Mouse (Mus musculus) embryo, embryonic 10 days (tissue): ENCODE results near the gene Mief1.

Source experiments
- DNase-seq: peaks from one replicate; pipeline ENCODE4 v3.0.0-alpha.2; 2015; ENCODE audit warnings: low spot score

Mief1 gene

GRCm38 (mm10) chr15:80228071-80228800 is 5.6 kb upstream of the Mief1 start:
- no peak for DNase-seq

DNA sequence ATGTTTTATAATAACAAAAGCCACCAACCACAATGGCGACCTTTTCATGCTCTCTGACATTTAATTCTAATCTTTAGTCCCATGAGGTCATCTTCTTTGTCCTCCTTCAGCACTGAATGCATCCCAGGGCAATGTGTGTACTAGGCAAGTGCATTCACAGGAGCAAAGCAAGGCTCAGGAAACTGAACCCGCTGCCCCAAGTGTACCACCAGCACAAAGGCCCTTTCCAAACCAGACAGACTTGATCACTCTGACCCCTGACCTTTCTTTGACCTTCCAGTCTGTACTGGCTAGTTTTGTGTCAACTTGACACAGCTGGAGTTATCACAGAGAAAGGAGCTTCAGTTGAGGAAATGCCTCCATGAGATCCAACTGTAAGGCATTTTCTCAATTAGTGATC is 1.5 kb upstream of the Mief1 start:
- DNase-seq, result peak; percentile 83

DNA sequence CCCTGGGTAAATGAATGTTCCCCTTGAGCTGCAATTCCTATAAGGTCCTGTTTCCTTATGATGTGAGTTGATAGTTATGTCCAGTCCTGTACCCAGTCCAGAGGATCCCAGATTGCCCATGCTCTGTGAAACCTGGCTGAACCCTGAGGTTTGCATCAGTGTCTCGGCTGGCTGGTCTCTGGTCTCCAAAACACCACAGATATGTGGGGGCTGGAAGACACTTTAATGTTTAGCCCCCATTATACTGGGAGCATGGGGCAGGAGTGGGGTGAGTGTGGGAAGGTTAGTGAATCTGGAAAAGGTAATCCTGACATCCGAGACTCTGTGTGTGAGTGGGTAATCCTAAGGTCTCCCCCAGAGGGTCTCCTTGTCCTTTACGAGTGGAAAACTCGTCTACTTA is 765 bp upstream of the Mief1 start:
- DNase-seq, result no peak

- no peak for DNase-seq
Observed at GRCm38 (mm10) chr15:80235535-80235934, 1.7 kb downstream of the Mief1 start, which contains the start of gene AC140267.1. AC140267.1 (plus strand) TSS chr15:80235835.

GRCm38 (mm10) chr15:80248135-80248534 is 14.3 kb downstream of the Mief1 start:
- DNase-seq, result no peak

DNA sequence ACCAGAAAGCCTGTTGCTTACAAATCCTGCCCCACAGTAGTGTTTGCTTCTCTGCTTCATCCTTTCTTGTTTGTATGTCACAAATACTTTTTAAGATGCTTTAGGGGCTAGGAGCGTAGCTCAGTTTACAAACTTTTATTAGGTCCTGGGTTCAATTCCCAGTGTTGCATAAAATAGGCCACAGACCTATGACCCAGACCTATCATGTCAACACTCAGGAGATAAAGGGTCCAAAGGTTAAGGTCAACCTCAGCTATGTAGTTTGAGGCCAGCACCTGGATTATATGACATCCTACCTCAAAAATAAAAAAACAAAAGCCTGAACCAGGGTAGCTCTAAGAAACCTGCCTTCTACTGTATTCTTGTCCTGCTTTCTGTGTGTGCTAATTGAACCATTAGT is 14.8 kb downstream of the Mief1 start:
- DNase-seq, result no peak

GRCm38 (mm10) chr15:80249672-80250071 is 15.9 kb downstream of the Mief1 start:
- DNase-seq, result no peak

DNA sequence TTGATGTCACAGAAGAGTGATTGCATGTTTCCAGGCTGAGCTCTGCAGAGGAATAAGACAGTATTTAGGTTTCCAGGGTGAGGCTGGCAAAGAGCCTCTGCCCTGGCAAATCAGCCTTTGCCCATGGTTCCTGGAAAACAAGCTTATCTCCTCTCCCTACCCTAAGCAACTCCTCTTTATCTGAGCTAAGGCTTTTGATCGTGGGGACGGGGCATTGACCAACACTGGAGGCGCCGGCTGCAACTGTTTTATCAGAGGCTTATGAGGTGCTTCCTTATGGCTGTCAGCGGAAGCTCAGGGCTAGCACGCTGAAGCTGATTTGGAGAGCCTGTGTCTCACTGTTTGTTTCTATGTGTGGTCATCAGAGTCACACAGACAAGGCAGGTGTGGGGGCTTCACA is 16.8 kb downstream of the Mief1 start:
- DNase-seq, result no peak

GRCm38 (mm10) chr15:80253530-80253929 is 19.7 kb downstream of the Mief1 start:
- DNase-seq, result peak; percentile 49

- DNase-seq, result no peak
Observed at GRCm38 (mm10) chr15:80254207-80254606, 20.4 kb downstream of the Mief1 start.

DNA sequence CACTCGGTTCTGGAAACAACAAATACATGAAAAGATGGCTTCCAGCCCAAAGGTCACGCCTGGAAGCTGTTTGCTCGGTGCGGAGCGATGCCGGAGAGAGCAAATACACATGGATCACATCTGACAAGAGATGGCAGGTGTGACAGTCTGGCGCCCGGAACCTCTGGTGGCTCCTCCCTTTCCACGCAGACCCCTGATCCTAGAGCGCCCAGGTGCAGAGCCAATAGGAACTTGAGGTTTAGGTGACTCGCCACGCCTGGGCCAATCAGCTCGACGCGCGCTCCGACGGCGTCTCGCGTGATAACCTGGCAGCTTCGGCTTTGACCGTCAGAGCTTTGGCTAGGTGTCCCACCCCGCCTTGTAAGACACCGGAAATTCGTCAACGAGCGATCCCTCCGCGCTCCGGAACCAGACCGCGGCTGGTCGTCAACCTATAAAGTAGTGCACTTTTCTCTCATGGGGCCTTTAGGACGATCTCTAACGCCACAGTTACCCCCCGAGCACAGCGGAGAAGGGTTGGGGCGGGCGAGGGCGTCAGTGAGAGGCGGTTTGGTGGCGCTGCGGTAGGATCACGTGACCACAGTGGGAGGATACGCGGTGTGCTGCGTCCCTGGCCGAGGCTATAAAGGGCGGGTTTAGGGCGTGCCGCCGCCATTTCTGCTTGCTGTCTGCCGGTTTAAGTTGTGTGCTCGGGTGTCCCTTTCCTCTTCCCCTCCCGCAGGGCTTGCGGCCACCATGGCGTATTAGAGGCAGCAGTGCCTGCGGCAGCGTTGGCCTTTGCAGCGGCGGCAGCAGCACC is 21.2 kb downstream of the Mief1 start, which contains the start of gene Atf4:
TSS of gene Atf4 (plus strand) at position 338 of the 799 bp plus-strand sequence.
- DNase-seq, result peak; percentile 100

DNA sequence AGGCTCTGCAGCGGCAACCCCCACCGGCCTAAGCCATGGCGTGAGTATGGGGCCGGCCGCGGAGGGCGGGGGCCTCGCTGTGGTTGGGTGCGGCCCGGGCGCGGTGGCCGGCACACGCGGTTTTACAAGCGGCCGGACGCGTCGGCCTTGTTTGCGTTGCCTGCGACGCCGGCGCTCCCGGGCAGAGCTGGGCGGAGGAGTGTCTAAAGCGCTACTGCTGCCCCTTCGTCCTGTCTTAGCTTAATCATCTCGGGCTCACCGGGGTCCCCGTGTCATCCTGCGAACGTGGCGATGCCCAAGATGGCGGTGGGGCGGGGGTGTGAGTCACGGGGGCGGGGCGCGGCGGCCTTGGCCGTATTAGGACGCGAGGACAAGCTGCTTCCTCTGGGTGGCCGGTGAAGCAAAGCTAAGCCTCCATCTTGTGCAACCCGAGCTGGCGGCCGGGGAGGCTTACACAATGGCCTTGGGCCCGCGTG is 21.9 kb downstream of the Mief1 start:
- peak; percentile 84 for DNase-seq

DNA sequence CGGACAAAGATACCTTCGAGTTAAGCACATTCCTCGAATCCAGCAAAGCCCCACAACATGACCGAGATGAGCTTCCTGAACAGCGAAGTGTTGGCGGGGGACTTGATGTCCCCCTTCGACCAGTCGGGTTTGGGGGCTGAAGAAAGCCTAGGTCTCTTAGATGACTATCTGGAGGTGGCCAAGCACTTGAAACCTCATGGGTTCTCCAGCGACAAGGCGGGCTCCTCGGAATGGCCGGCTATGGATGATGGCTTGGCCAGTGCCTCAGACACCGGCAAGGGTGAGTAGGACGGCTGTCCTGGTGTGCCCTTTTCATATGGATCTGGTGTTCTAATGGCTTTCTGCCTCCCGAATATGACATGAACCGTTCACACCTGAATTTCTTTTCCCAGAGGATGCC is 22.4 kb downstream of the Mief1 start:
- DNase-seq, result no peak

- DNase-seq, result no peak
Observed at GRCm38 (mm10) chr15:80256656-80257601, 23.1 kb downstream of the Mief1 start.

DNA sequence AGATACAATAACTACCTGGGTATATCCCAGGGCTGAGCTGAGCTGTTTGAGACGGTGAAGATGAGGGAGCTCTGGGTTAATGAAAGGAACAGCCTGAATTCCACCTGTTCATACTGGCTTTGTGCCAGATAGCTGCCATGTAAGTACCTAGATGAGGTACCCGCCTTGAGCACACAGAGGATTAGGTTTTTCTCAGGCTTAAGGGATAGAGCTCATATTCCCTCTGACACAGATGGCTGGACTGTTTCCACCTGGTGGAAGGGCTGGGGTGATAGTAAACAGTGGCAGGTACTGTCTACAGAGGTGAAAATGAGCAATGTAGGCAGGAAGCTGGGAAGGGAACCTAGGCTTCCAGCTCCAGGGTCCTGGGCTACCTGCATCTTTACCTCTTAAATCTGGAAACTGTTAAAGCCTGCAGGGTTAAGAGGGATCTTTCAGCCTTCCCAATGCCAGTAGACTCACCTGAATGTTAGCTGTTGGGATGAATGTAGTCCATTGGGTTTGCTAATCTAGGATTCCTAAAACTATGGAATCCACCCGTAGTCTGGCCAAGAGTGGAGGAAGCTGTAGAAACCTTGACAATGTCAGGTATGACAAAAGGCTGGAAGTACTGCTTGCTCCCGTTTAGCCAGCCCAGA is 23.9 kb downstream of the Mief1 start:
- DNase-seq, result no peak

- DNase-seq, result peak; percentile 34
Observed at GRCm38 (mm10) chr15:80258240-80259170, 24.7 kb downstream of the Mief1 start.

- no peak for DNase-seq
Observed at GRCm38 (mm10) chr15:80259406-80260045, 25.7 kb downstream of the Mief1 start.

DNA sequence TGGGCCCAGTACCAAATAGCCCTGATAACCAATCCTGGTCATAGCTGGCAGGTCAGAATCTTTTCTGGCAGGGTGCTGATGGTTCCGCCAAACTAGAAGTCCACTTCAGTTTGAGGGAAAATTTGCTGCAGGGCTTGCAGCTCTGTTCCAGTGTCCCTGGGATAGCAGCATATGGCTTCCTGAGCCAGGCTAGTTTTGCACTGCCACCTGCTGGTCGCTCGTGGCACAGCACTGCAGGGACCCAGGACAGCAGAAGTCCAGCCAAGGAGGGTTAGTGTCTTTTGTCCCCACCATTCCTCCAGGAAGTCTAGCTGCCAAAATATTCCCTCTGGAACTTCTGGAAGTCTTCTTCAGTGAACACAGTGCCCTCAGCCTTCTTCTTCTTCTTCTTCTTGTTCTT is 26.9 kb downstream of the Mief1 start:
- DNase-seq, result peak; percentile 92

GRCm38 (mm10) chr15:80261100-80261499 is 27.3 kb downstream of the Mief1 start:
- no peak for DNase-seq
